Mouse (Mus musculus) lung, postnatal 0 days (tissue): ENCODE results near the gene Dmxl2.

Experiments
- CTCF ChIP-seq: IDR thresholded peaks from 2 replicates; pipeline ENCODE4 v1.5.1; 2016; ENCODE audit warnings: antibody characterized with exemption, mild to moderate bottlenecking
- EP300 ChIP-seq: IDR thresholded peaks from 2 replicates; pipeline ENCODE4 v1.6.1; 2016; ENCODE audit warnings: antibody characterized with exemption, mild to moderate bottlenecking, control low read depth

- TF ChIP-seq CTCF (peak; percentile 68), EP300 (no peak)
Observed at GRCm38 (mm10) chr9:54438246-54438645, 63.2 kb downstream of the Dmxl2 start.
